Mouse (Mus musculus): ENCODE results near the gene Src. TPM values are rescaled to one million over a fixed set of nuclear protein-coding genes. Genes with fewer than 3 reads are reported as not detected.

Gene Src
- polyA plus RNA-seq, 1 experiment from 2014 or later: 1.8 TPM

GRCm38 (mm10) chr2:157510031-157510430 is 91.8 kb downstream of the Src start:
- Histone ChIP-seq H3K36me3 (replicated peaks) (no peaks in the 10 kb centered on the region), H3K4me3 (replicated peaks) (no peak overlapping the region), H3K4me1 (replicated peaks) (no peaks in the 10 kb centered on the region; the same call in 1 of the 2 replicates), H3K27me3 (no peaks in the 10 kb centered on the region), H3K4me2 (no peak overlapping the region), H3K9me3 (replicated peaks) (no peaks in the 10 kb centered on the region), H3K27ac (replicated peaks) (no peak overlapping the region), H3K9ac (no peak overlapping the region)
- 38% methylated on average over 4 of the region's 4 CpGs for WGBS (ENCODE audit: insufficient replicate concordance)
- no peak for ATAC-seq (ENCODE audit: insufficient read depth)

- Histone ChIP-seq H3K27me3 (no peaks in the 10 kb centered on the region), H3K9ac (no peak overlapping the region), H3K4me2 (no peak overlapping the region), H3K36me3 (replicated peaks) (no peaks in the 10 kb centered on the region), H3K4me3 (replicated peaks) (no peak overlapping the region), H3K9me3 (replicated peaks) (no peaks in the 10 kb centered on the region), H3K4me1 (replicated peaks) (no peaks in the 10 kb centered on the region; the same call in 1 of the 2 replicates), H3K27ac (replicated peaks) (no peak overlapping the region)
- WGBS (ENCODE audit: insufficient replicate concordance): 77% methylated on average over 9 of the region's 9 CpGs
- ATAC-seq (ENCODE audit: insufficient read depth): no peak
Measured at GRCm38 (mm10) chr2:157512859-157513258, 94.6 kb downstream of the Src start.

GRCm38 (mm10) chr2:157513737-157514208 is 95.5 kb downstream of the Src start:
- no peaks in the 10 kb centered on the region for H3K36me3 ChIP-seq (replicated peaks)
- 26% methylated on average over 9 of the region's 9 CpGs for WGBS (ENCODE audit: insufficient replicate concordance)
- H3K9ac ChIP-seq: no peak overlapping the region
- H3K4me2 ChIP-seq: no peak overlapping the region
- no peak overlapping the region for H3K4me3 ChIP-seq (replicated peaks)
- H3K27ac ChIP-seq (replicated peaks): no peak overlapping the region
- peak; percentile 54; the same call in 1 of the 2 replicates for ATAC-seq (ENCODE audit: insufficient read depth)
- no peaks in the 10 kb centered on the region for H3K27me3 ChIP-seq
- H3K9me3 ChIP-seq (replicated peaks): no peaks in the 10 kb centered on the region
- no peaks in the 10 kb centered on the region; the same call in 1 of the 2 replicates for H3K4me1 ChIP-seq (replicated peaks)

GRCm38 (mm10) chr2:157514353-157514752 is 96.1 kb downstream of the Src start:
- Histone ChIP-seq H3K4me2 (no peak overlapping the region), H3K4me1 (replicated peaks) (no peaks in the 10 kb centered on the region; the same call in 1 of the 2 replicates), H3K27ac (replicated peaks) (no peak overlapping the region), H3K36me3 (replicated peaks) (no peaks in the 10 kb centered on the region), H3K9ac (no peak overlapping the region), H3K4me3 (replicated peaks) (no peak overlapping the region), H3K27me3 (no peaks in the 10 kb centered on the region), H3K9me3 (replicated peaks) (no peaks in the 10 kb centered on the region)
- 37% methylated on average over 4 of the region's 4 CpGs for WGBS (ENCODE audit: insufficient replicate concordance)
- ATAC-seq (ENCODE audit: insufficient read depth): no peak

GRCm38 (mm10) chr2:157517526-157517925 is 99.3 kb downstream of the Src start:
- H3K9me3 ChIP-seq (replicated peaks): no peaks in the 10 kb centered on the region
- ATAC-seq (ENCODE audit: insufficient read depth): no peak

GRCm38 (mm10) chr2:157518451-157518850 is 100.2 kb downstream of the Src start:
- H3K4me3 ChIP-seq (replicated peaks): no peak overlapping the region
- ATAC-seq (ENCODE audit: insufficient read depth): no peak
- no peak overlapping the region for H3K27ac ChIP-seq (replicated peaks)
- H3K4me1 ChIP-seq (replicated peaks): no peaks in the 10 kb centered on the region; the same call in 1 of the 2 replicates
- no peak overlapping the region for H3K4me2 ChIP-seq
- H3K27me3 ChIP-seq: no peaks in the 10 kb centered on the region
- no peak overlapping the region for H3K9ac ChIP-seq
- no peaks in the 10 kb centered on the region for H3K36me3 ChIP-seq (replicated peaks)
- H3K9me3 ChIP-seq (replicated peaks): no peaks in the 10 kb centered on the region
- 54% methylated on average over 7 of the region's 7 CpGs for WGBS (ENCODE audit: insufficient replicate concordance)

More at GRCm38 (mm10) chr2:157517526-157517925, 99.3 kb downstream of the Src start:
- no peak overlapping the region for H3K27ac ChIP-seq (replicated peaks)
- no peak overlapping the region for H3K4me3 ChIP-seq (replicated peaks)
- no peaks in the 10 kb centered on the region; the same call in 1 of the 2 replicates for H3K4me1 ChIP-seq (replicated peaks)
- no peak overlapping the region for H3K4me2 ChIP-seq
- WGBS (ENCODE audit: insufficient replicate concordance): 48% methylated on average over 6 of the region's 6 CpGs
- no peaks in the 10 kb centered on the region for H3K36me3 ChIP-seq (replicated peaks)
- H3K27me3 ChIP-seq: no peaks in the 10 kb centered on the region
- H3K9ac ChIP-seq: no peak overlapping the region

GRCm38 (mm10) chr2:157519452-157519851 is 101.2 kb downstream of the Src start:
- ATAC-seq (ENCODE audit: insufficient read depth): no peak
- whole genome bisulfite sequencing (ENCODE audit: insufficient replicate concordance): 54% methylated on average over 6 of the region's 6 CpGs
- no peaks in the 10 kb centered on the region for H3K27me3 ChIP-seq

GRCm38 (mm10) chr2:157520496-157520895 is 102.3 kb downstream of the Src start:
- no peak for ATAC-seq (ENCODE audit: insufficient read depth)
- 44% methylated on average over 5 of the region's 5 CpGs for WGBS (ENCODE audit: insufficient replicate concordance)
- Histone ChIP-seq H3K4me2 (no peak overlapping the region), H3K4me1 (replicated peaks) (no peaks in the 10 kb centered on the region), H3K27me3 (0 out of 2 replicates have a peak, but pooled peaks cover under 1% of the 10 kb centered on the region), H3K9ac (no peak overlapping the region), H3K27ac (replicated peaks) (no peak overlapping the region), H3K4me3 (replicated peaks) (no peak overlapping the region), H3K9me3 (replicated peaks) (no peaks in the 10 kb centered on the region), H3K36me3 (replicated peaks) (no peaks in the 10 kb centered on the region)

More at GRCm38 (mm10) chr2:157519452-157519851, 101.2 kb downstream of the Src start:
- H3K9ac ChIP-seq: no peak overlapping the region
- no peak overlapping the region for H3K4me2 ChIP-seq
- H3K36me3 ChIP-seq (replicated peaks): no peaks in the 10 kb centered on the region
- no peaks in the 10 kb centered on the region for H3K9me3 ChIP-seq (replicated peaks)
- no peaks in the 10 kb centered on the region for H3K4me1 ChIP-seq (replicated peaks)
- H3K4me3 ChIP-seq (replicated peaks): no peak overlapping the region
- H3K27ac ChIP-seq (replicated peaks): no peak overlapping the region

Other genes starting within 250 kb of the Src start
- gene Rbl1, start 213.9 kb upstream of the Src start, polyA plus RNA-seq (2015; fragmentation: Nextera tagmentation; extraction: Ambion mirVana): 19.7 and 20.9 TPM in 2 replicates
- 159 and 170 TPM in 2 replicates for gene Rpn2, start 139.4 kb upstream of the Src start, polyA plus RNA-seq (2015; fragmentation: Nextera tagmentation; extraction: Ambion mirVana)
- 0.20 and 0.28 TPM in 2 replicates for gene Mroh8, start 138.9 kb upstream of the Src start, polyA plus RNA-seq (2015; fragmentation: Nextera tagmentation; extraction: Ambion mirVana)
- 0.25 TPM in 1 of 2 replicates, not detected in the other for gene Ghrh, start 70.9 kb upstream of the Src start, polyA plus RNA-seq (2015; fragmentation: Nextera tagmentation; extraction: Ambion mirVana)
- 21.8 and 22.3 TPM in 2 replicates for gene Manbal, start 50.9 kb upstream of the Src start, polyA plus RNA-seq (2015; fragmentation: Nextera tagmentation; extraction: Ambion mirVana)
- 15.5 and 17.1 TPM in 2 replicates for gene Nnat, start 141.6 kb downstream of the Src start, polyA plus RNA-seq (2015; fragmentation: Nextera tagmentation; extraction: Ambion mirVana)
- 8.0 and 9.9 TPM in 2 replicates for gene Blcap, start 152.8 kb downstream of the Src start, polyA plus RNA-seq (2015; fragmentation: Nextera tagmentation; extraction: Ambion mirVana)

Data from liver, embryonic 15.5 days (tissue).